Mouse (Mus musculus) megakaryocyte progenitor cell, adult 5-6 weeks (primary cell): Measurements from ENCODE around the gene Krtap5-5. TPM values are rescaled to one million over a fixed set of nuclear protein-coding genes. Genes with fewer than 3 reads are reported as not detected.

Experiments used
- total RNA-seq, 2 experiments: library from RNA; stranded (forward) in 1 of 2; stranded (reverse) in 1 of 2; fragments of 157-497, 149-512 nt in 1 of 2; fragments of 200-1000 nt in 1 of 2; gene quantifications; 2 replicates each; pipeline versions ENCODE4 v1.2.3 to v1.2.4; 2015 to 2017

Krtap5-5 gene
- total RNA-seq, 2 experiments from 2014 or later: not detected

Other genes starting within 250 kb of the Krtap5-5 start
- 45.3 and 45.9 TPM in 2 replicates for gene Mob2, start 168.9 kb downstream of the Krtap5-5 start, total RNA-seq (2015)
- gene Mob2, start 168.9 kb downstream of the Krtap5-5 start, total RNA-seq (2017): 45.9 and 47.1 TPM in 2 replicates
- 0.12 TPM in 1 of 2 replicates, not detected in the other for gene Dusp8, start 134.1 kb downstream of the Krtap5-5 start, total RNA-seq (2015)
- not detected in 2 replicates for gene Dusp8, start 134.1 kb downstream of the Krtap5-5 start, total RNA-seq (2017)
- not detected in 2 replicates for gene Gm45618, start 109.2 kb downstream of the Krtap5-5 start, total RNA-seq (2015)
- gene Gm45618, start 109.2 kb downstream of the Krtap5-5 start, total RNA-seq (2017): not detected in 2 replicates
- not detected in 2 replicates for gene Gm39115, start 93.9 kb downstream of the Krtap5-5 start, total RNA-seq (2015)
- gene Gm39115, start 93.9 kb downstream of the Krtap5-5 start, total RNA-seq (2017): not detected in 2 replicates
- gene Gm45337, start 85.4 kb downstream of the Krtap5-5 start, total RNA-seq (2015): not detected in 2 replicates
- gene Gm45337, start 85.4 kb downstream of the Krtap5-5 start, total RNA-seq (2017): not detected in 2 replicates
- not detected in 2 replicates for gene Gm29735, start 72.9 kb downstream of the Krtap5-5 start, total RNA-seq (2015)
- gene Gm29735, start 72.9 kb downstream of the Krtap5-5 start, total RNA-seq (2017): not detected in 2 replicates
- not detected in 2 replicates for gene Gm4553, start 64.2 kb downstream of the Krtap5-5 start, total RNA-seq (2015)
- not detected in 2 replicates for gene Gm4553, start 64.2 kb downstream of the Krtap5-5 start, total RNA-seq (2017)
- not detected in 2 replicates for gene Krtap5-2, start 54.0 kb downstream of the Krtap5-5 start, total RNA-seq (2015)
- gene Krtap5-2, start 54.0 kb downstream of the Krtap5-5 start, total RNA-seq (2017): not detected in 2 replicates
- gene Gm10153, start 39.6 kb downstream of the Krtap5-5 start, total RNA-seq (2015): not detected in 2 replicates
- not detected in 2 replicates for gene Gm10153, start 39.6 kb downstream of the Krtap5-5 start, total RNA-seq (2017)
- not detected in 2 replicates for gene Krtap5-3, start 28.6 kb downstream of the Krtap5-5 start, total RNA-seq (2015)
- gene Krtap5-3, start 28.6 kb downstream of the Krtap5-5 start, total RNA-seq (2017): not detected in 2 replicates
- not detected in 2 replicates for gene Gm7579, start 18.1 kb downstream of the Krtap5-5 start, total RNA-seq (2015)
- gene Gm7579, start 18.1 kb downstream of the Krtap5-5 start, total RNA-seq (2017): not detected in 2 replicates
- gene Gm40460, start 11.1 kb upstream of the Krtap5-5 start, total RNA-seq (2015): not detected in 2 replicates
- gene Gm40460, start 11.1 kb upstream of the Krtap5-5 start, total RNA-seq (2017): not detected in 2 replicates
- not detected in 2 replicates for gene Gm2431, start 28.4 kb upstream of the Krtap5-5 start, total RNA-seq (2015)
- gene Gm2431, start 28.4 kb upstream of the Krtap5-5 start, total RNA-seq (2017): not detected in 2 replicates
- not detected in 2 replicates for gene Gm4559, start 44.4 kb upstream of the Krtap5-5 start, total RNA-seq (2015)
- not detected in 2 replicates for gene Gm4559, start 44.4 kb upstream of the Krtap5-5 start, total RNA-seq (2017)
- gene Krtap5-1, start 67.1 kb upstream of the Krtap5-5 start, total RNA-seq (2015): not detected in 2 replicates
- gene Krtap5-1, start 67.1 kb upstream of the Krtap5-5 start, total RNA-seq (2017): not detected in 2 replicates
- gene Krtap5-4, start 73.6 kb upstream of the Krtap5-5 start, total RNA-seq (2015): not detected in 2 replicates
- not detected in 2 replicates for gene Krtap5-4, start 73.6 kb upstream of the Krtap5-5 start, total RNA-seq (2017)
- gene Ifitm10, start 143.8 kb upstream of the Krtap5-5 start, total RNA-seq (2015): not detected in 2 replicates
- gene Ifitm10, start 143.8 kb upstream of the Krtap5-5 start, total RNA-seq (2017): not detected in 2 replicates
- gene Gm49369, start 152.7 kb upstream of the Krtap5-5 start, total RNA-seq (2015): not detected in 2 replicates
- 25.2 and 59.0 TPM in 2 replicates for gene Gm49369, start 152.7 kb upstream of the Krtap5-5 start, total RNA-seq (2017)
- gene Ctsd, start 158.1 kb upstream of the Krtap5-5 start, total RNA-seq (2015): 115 and 133 TPM in 2 replicates
- 129 and 170 TPM in 2 replicates for gene Ctsd, start 158.1 kb upstream of the Krtap5-5 start, total RNA-seq (2017)
- not detected in 2 replicates for gene Syt8, start 204.9 kb upstream of the Krtap5-5 start, total RNA-seq (2015)
- not detected in 2 replicates for gene Syt8, start 204.9 kb upstream of the Krtap5-5 start, total RNA-seq (2017)
- 6.0 and 8.0 TPM in 2 replicates for gene Tnni2, start 211.8 kb upstream of the Krtap5-5 start, total RNA-seq (2015)
- gene Tnni2, start 211.8 kb upstream of the Krtap5-5 start, total RNA-seq (2017): 2.4 and 7.7 TPM in 2 replicates
- 45.9 and 75.5 TPM in 2 replicates for gene Lsp1, start 230.8 kb upstream of the Krtap5-5 start, total RNA-seq (2015)
- gene Lsp1, start 230.8 kb upstream of the Krtap5-5 start, total RNA-seq (2017): 65.5 and 67.5 TPM in 2 replicates